Mouse (Mus musculus): Measurements from ENCODE around the gene Ppp1r27.
A peak's percentile ranks its signal among the peaks of the same experiment; 100 is the strongest.

GRCm38 (mm10) chr11:120519738-120520137, 31.2 kb downstream of the Ppp1r27 start:
- TF ChIP-seq USF1 (IDR thresholded peaks at IDR 0.05; ENCODE audit: low read depth) (no peak), TCF12 (IDR thresholded peaks at IDR 0.05; ENCODE audit: insufficient read depth, poor library complexity, severe bottlenecking) (no peak), REST (IDR thresholded peaks at IDR 0.05; ENCODE audit: insufficient read depth, insufficient read length) (no peak), CEBPB (IDR thresholded peaks at IDR 0.05; ENCODE audit: insufficient read depth, poor library complexity, severe bottlenecking) (no peak), POLR2A (IDR thresholded peaks at IDR 0.05; ENCODE audit: insufficient read length, low read depth) (peak; percentile 78), POLR2AphosphoS2 (IDR thresholded peaks at IDR 0.05; ENCODE audit: insufficient read length, low read depth) (peak; percentile 66)

All from myocyte (in vitro differentiated cells).